Mouse (Mus musculus) right cerebral cortex, adult 2 months (tissue): ENCODE results near the gene Gm17334.

ENCODE experiments used
- DNase-seq, 2 experiments: peaks; one replicate each; pipeline ENCODE4 v3.0.0; 2021 to 2022; ENCODE audit warnings: low spot score in 2 of 2

Gm17334 gene

DNA sequence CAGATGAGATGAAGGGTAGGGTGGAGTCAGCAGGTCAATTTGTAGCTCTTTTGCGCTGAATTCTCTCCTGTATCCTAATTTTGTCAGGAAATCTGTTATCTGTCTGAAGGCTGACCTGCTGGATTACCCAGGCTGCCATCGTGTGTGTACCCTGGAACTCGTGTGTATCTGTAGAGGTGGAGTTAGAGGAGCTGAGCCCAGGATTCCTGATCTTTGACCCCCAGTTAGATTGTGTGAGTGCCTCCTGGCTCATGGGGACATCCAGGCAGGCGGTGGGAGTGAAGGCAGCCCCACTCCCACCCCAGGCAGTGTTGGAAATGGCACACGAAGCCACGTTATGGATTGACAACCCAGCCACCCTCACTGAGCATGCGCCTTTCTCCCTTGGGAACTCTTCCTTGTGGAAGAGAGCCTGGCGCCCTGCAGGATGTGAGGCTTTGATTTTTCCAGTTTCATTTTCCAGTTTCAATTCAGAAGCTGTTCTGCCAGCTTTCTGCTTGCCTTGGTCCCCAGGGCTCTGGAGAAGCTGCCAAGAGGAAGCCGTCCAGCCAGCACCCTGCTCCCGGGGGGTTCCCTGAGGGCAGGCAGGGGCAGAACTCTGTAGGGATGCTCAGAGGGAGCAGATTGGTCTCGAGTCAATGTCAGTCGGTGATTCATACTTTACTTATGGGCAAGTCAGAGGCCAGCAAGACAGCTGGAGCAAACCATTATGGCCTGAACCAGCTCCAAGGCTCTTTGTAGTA is 23.6 kb upstream of the Gm17334 start:
- DNase-seq = no peak

- DNase-seq = no peak
Observed at GRCm38 (mm10) chr11:53795813-53796212, 22.8 kb upstream of the Gm17334 start.

DNA sequence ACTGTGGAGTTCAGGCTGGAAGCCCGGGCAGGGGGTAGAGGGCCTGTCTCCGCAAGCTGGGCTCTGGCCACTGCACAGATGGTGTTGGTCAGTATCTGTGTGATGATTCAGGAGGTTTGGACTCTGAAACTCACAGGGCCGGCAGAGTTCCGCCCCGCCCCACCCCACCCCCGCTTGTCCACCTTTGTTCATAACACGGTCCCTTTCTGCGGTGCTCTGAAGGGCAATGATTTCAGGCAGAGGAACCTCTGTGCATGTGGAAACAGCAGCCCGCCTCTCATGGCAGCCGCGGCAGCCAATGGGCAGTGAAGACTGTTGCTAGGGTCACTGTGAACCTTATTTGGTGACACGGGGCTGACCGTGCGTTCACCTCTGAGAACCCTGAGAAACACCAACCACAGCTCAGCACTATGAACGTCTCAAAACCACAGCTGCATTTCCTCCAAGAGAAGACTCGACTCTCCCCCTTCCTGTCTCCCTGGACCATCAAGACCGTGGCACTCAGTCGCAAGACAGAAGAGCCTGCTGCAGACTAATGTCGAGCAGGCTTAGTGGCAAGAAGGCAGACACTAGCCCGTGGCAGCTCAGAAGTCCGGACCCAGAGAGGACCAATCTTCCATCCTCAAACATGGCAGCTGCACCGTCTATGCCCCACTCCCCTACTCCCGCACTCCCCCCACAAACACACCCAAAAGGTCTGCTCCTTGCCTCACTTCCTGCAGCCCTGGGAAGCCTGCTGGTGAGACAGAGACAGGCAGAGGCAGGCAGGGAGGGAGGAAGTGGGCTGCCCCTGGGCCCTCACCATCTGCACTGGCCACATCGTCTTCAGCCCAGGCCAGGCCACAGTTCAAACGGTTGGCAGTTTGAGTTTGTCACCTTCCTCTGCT is 21.9 kb upstream of the Gm17334 start:
- no peak for DNase-seq

DNA sequence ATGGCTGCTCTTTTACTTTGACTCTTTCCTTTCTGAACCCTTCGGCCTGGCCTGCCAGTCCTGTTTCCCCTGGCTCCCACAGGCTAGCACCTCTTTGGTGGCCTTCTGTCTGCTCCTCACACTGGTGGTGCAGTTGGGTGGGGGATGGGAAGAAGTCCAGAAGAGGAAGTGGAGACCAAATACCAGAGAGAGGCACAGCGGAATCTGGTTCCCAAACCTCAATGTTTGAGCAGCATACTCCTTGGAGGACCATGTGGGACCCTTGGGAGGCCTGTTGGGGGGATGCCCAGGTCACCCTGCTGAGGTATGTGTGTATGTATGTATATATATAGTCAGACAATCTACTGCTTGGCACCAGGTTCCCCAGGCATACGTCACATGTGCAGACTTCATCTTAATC is 21.0 kb upstream of the Gm17334 start:
- DNase-seq = no peak

DNA sequence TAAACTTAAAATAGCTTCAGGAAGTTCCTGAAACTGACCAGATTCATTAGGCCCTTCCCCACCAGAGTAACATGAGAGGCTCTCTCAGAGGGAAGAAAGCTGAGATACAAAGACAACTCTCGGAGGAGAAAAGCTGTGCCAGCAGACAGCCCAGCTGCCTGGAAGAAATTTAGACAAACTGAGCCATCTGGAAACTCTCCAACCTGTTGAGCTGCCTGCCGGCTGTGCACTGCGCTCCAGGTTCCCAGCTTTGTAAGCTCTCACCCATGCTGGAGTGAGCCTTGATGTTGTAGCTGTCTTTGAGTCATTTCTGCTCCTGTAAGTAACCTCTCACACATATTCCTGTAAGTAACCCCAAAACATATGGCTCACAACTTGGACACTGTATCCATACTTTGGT is 20.0 kb upstream of the Gm17334 start:
- DNase-seq = peak; percentile 42 to 49

DNA sequence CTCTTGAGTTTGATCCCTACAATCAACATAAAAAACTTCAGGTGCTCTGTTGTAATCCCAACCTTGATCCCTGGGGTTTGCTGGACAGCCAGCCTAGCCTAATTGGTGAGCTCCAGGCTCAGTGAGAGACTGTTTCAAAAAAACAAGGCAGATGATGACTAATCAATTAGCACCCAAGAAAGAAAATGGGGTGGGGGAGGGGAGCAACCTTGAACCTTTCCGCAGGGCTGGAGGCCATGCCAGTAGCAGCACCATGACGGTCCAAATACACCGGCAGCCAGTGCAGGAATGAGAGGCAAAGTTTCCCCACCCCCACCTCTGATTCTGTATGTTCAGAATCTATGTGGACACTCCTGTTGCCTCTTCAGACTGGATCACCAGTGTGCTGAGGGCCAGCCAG is 16.3 kb upstream of the Gm17334 start:
- DNase-seq = no peak

GRCm38 (mm10) chr11:53788196-53788595 is 15.2 kb upstream of the Gm17334 start:
- DNase-seq = no peak

DNA sequence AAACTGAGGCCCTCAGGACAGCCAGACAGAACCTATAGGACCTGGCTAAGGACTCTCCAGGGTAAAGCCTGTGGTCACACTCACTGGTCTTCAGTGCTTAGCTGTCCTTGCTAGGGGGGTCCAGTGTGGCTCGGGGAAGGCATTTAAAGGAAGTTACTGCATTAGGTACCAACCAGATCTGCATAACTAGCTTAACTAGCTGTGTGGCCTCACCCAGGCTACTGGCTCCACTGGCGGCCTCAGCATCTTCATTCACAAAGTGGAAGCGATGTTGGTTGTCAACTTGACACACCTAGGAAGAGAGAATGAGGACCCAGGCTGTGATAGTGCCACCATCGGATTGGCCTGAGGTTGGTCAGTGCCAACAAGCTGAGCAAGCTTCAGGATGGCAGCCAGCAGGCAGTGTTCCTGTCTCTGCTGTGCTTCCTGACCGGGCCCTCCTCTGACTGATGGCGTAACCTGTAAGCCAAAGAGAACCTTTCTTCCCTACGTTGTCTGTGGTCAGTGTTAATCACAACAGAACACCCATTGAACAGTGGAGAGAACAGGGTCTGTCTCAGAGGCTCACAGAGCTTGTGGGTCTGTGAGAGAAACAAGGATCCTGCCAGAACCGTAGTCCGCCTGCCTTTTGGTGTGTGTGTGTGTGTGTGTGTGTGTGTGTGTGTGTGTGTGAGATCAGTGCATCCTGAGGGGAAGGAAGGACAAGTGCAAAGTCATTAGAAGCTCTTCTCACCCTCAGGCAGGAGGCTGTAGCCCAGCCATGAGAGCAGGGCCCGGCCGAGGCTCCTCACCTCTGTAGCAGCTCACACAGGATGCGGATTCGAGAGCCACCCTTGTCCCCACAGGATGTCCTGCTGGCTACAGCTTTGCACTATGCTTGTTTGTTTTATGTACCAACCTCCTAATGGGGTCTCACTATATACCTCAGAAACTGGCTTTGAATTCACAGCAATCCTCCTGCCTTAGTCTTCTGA is 13.4 kb upstream of the Gm17334 start:
- no peak for DNase-seq

DNA sequence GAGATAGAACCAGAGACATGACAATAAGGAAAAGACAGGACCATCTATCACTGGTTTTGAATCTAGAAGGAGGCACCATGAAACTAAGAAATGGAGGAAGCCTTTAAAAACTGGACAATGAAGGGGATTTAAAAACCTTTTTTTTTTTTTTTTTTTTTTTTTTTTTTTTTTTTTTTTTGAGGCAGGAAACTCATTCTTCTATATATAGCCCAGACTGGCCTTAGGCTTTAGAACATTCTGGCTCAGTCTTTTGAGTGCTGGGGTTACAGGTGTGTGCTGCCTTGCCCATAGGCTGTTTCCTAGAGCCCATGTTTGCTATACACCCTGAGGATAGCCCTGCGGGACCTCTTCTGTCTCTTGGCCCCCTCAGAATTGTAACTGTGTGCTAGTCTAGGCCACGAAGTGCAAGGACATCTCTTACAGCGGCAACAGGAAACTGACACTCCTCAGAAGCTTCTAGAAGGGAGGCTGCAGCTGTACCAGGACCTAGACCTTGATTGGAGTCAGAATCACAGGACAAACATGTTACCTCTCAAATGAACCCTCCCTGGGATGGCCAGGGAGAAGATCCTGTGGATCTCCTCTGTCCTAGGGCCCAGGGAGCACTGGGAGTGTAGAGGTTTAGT is 12.4 kb upstream of the Gm17334 start:
- no peak for DNase-seq

- no peak for DNase-seq
Observed at GRCm38 (mm10) chr11:53783288-53783687, 10.3 kb upstream of the Gm17334 start.

GRCm38 (mm10) chr11:53781964-53782363 is 9.0 kb upstream of the Gm17334 start:
- DNase-seq = no peak

DNA sequence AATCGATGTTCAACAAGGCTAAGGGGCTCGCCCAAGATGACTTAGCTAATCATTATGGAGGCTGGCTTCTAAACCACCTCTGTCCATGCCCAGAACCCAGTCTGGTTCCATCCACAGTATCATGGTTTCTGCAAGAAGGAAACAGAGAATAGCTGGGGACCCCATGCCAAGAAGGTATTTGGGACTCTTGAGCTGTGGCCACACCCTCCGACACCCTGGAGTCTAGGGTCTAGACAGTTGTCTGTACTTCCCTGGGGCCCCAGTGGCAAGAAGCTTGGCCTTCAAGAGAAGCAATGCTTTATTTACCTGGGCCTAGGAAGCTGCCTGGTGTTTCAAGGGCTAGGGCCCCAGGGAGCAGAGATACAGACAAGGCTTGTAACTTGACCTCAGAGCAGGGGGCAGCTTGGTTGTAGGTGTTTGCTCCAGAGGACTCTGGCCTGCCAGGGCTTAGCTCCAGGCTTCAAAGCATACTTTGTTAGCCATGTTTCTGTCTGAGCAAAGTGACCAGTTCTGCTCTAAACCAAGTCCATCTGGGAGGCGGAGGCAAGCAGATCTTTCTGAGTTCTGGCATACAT is 8.3 kb upstream of the Gm17334 start:
- no peak for DNase-seq

- DNase-seq = no peak
Observed at GRCm38 (mm10) chr11:53780262-53780661, 7.3 kb upstream of the Gm17334 start.

- DNase-seq = no peak
Observed at GRCm38 (mm10) chr11:53779808-53780207, 6.8 kb upstream of the Gm17334 start.

- no peak for DNase-seq
Observed at GRCm38 (mm10) chr11:53778455-53778854, 5.5 kb upstream of the Gm17334 start.

DNA sequence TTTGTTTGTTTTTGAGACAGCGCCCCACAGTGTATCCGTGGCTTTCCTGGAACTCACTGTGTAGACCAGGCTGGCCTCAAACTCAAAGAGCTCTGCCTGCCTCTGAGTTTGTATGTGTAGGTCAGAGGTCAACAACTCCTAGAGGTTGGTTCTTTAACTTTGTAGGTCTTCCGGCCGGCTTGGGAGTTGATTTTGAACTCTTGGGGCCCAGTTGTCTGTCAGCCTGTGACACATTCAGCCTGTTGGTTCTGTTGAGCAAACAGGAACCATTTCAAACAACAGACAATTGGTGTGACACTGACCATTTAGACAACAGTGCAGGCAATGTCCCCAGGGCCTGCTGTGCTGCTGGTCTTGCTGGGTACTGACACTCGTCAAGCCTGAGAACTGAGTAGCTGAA is 4.7 kb upstream of the Gm17334 start:
- DNase-seq = no peak

- no peak for DNase-seq
Observed at GRCm38 (mm10) chr11:53774659-53775255, 1.8 kb upstream of the Gm17334 start.

DNA sequence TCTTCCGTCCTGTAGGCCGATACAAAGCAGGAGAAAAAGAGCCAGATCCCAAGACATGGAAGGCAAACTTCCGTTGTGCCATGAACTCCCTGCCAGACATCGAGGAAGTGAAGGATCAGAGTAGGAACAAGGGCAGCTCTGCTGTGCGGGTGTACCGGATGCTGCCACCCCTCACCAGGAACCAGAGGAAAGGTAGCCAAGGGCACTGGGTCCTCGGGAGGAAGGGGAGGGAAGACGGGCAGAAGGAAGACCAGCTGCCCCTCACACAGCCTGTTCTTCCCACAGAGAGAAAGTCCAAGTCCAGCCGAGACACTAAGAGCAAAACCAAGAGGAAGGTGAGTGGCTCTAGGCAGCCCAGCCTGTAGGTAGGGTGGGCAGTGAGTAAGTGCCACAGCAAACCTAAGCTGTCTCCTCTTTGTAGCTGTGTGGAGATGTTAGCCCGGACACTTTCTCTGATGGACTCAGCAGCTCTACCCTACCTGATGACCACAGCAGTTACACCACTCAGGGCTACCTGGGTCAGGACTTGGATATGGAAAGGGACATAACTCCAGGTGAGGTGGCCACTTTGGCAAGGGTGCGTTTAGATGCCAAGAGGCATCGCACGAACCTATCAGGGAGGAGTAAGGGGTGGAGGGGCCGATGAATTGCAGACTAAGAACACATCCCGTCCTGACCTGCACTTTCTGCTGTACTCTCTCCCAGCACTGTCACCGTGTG is 814 bp upstream of the Gm17334 start:
- no peak for DNase-seq

GRCm38 (mm10) chr11:53772536-53772935 is 451 bp downstream of the Gm17334 start:
- DNase-seq = no peak
